Mouse (Mus musculus) spleen, adult 2 months (tissue): ENCODE data around the gene Commd1.

Experiments
- CTCF ChIP-seq: fragments of 200-500 bp; IDR thresholded peaks from 2 replicates; pipeline ENCODE4 v1.5.1; 2011; ENCODE audit warnings: mild to moderate bottlenecking, inconsistent platforms; ENCODE audit not compliant: insufficient read depth, insufficient read length, insufficient replicate concordance; ENCODE audit errors: extremely low read depth
- POLR2A ChIP-seq: fragments of 200-500 bp; IDR thresholded peaks from 2 replicates; pipeline ENCODE4 v1.6.1; 2011; ENCODE audit warnings: low read depth, low read length, inconsistent platforms

GRCm38 (mm10) chr11:22979221-22979620 lies 3.0 kb downstream of the Commd1 start:
- no peak for TF ChIP-seq POLR2A
- no peak for TF ChIP-seq CTCF
